Mouse (Mus musculus): ENCODE measurements around the gene Melk. TPM values are rescaled to one million over a fixed set of nuclear protein-coding genes. Genes with fewer than 3 reads are reported as not detected.

Gene Melk
- polyA plus RNA-seq, 1 experiment from 2014 or later = 3.6 TPM

Other genes starting within 250 kb of the Melk start
- 11.1 to 14.6 TPM (median 13.6 TPM) in 3 replicates for gene Gne, start 216.7 kb upstream of the Melk start, polyA plus RNA-seq (2018)
- gene Rnf38, start 67.1 kb upstream of the Melk start, polyA plus RNA-seq (2018) = 22.7 to 31.7 TPM (median 25.8 TPM) in 3 replicates